Mouse (Mus musculus) bone marrow, adult 2 months (tissue): ENCODE results near the gene Rbm17. TPM values are rescaled to one million over a fixed set of nuclear protein-coding genes. Genes with fewer than 3 reads are reported as not detected.
"Not testable (repeated sequence)": the region's sequence is repeated elsewhere in the genome, so short reads cannot be mapped to it uniquely, and the experiment has no call there.

Source experiments
- H3K27ac ChIP-seq: fragments of 200-500 bp; 2 replicates; pipeline ENCODE4 v1.5.1; 2012; ENCODE audit warnings: low read depth, mild to moderate bottlenecking, control low read depth, inconsistent platforms, low read length; ENCODE audit not compliant: control insufficient read depth, poor library complexity, insufficient read depth
- H3K4me1 ChIP-seq: fragments of 200-500 bp; 2 replicates; pipeline ENCODE4 v1.6.1; 2011; ENCODE audit warnings: low read length; ENCODE audit not compliant: control insufficient read depth, insufficient read depth
- H3K4me3 ChIP-seq: fragments of 200-500 bp; replicated peaks from 2 replicates; pipeline ENCODE3; 2011; ENCODE audit warnings: mild to moderate bottlenecking, low read depth, low read length, control low read depth; ENCODE audit not compliant: control insufficient read depth
- CTCF ChIP-seq: fragments of 200-500 bp; IDR thresholded peaks from 2 replicates; pipeline ENCODE4 v1.5.1; 2011; ENCODE audit warnings: low read length, control low read depth; ENCODE audit not compliant: control insufficient read depth, insufficient read depth
- POLR2A ChIP-seq: fragments of 200-500 bp; IDR thresholded peaks from 2 replicates; pipeline ENCODE4 v1.6.1; 2011; ENCODE audit warnings: low read depth, mild to moderate bottlenecking, control low read depth, low read length, borderline replicate concordance; ENCODE audit not compliant: control insufficient read depth
- WGBS: fragments of 180-500 bp; shearing (Covaris S2); methylation state at CpG from one replicate; pipeline ENCODE4 v1.1.7; 2018; 5-methylcytosine and 5-hydroxymethylcytosine counted together
- polyA plus RNA-seq: library from polyadenylated mRNA; stranded (reverse); fragments of >200 nt; gene quantifications from 2 replicates; pipeline ENCODE4 v1.2.4, GENCODE M21; 2011; ENCODE audit warnings: low replicate concordance; ENCODE audit not compliant: missing spikeins, insufficient read depth, insufficient read length

Gene Rbm17
- polyA plus RNA-seq, 1 experiment: 240 TPM

DNA sequence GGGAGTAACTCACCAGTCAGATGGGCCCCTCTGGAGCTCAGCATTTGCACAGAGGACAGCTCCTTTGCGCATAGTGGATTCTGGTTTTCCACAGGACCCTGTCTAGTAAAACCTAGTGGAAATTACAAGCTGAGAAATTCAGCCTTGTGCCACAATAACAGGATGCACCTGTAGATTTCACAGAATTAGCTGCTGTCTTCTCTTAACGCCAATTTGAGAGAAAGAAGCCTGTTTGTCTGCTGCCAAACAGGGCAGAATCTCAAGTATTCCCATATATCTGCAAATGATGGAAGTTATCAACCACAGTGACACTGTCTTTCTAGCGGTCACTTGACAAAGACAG is 32.2 kb upstream of the Rbm17 start:
- WGBS: 51% methylated on average over 3 of the region's 3 CpGs
- H3K4me3 ChIP-seq: no peak overlapping the region
- peaks cover 6% of the 10 kb centered on the region; the same call in 1 of the 2 replicates for H3K4me1 ChIP-seq
- H3K27ac ChIP-seq: peak overlapping the region; percentile 85; the same call in 1 of the 2 replicates
- TF ChIP-seq POLR2A (no peak), CTCF (no peak)

DNA sequence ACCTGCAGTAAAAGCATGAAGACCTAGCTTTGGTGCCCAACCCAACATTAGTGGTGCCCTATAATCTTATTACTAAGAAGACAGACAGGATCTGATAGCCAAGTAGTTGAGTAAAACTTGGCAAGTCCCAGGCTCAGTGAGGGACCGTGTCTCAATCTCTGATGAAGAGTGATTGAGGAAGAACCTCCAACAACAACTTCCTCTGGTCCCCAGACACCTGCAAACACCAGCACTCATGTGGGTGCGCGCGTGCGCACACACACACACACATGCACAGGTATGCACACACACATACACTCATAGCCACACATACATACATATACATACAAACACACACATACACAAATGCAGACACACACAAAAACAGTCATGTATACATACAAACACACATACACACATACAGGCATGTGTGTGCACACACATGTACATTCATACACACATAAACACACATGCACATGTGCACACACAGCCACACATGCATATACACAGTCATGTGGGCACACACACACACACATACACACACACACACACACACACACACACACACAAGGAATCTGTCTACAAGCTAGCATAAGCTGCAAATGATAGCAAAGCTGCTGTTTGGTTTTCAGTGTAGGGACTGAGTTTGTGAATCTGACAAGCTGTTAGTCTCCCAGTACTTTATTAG is 31.7 kb upstream of the Rbm17 start:
- WGBS: 63% methylated on average over 5 of the region's 5 CpGs
- H3K4me3 ChIP-seq: no peak overlapping the region
- TF ChIP-seq POLR2A: no peak
- TF ChIP-seq CTCF: no peak
- peaks cover 6% of the 10 kb centered on the region; the same call in 1 of the 2 replicates for H3K4me1 ChIP-seq
- H3K27ac ChIP-seq: peak overlapping the region; percentile 85; the same call in 1 of the 2 replicates

GRCm38 (mm10) chr2:11635035-11635434 is 31.1 kb upstream of the Rbm17 start:
- 81% methylated on average over 6 of the region's 6 CpGs for WGBS
- H3K4me1 ChIP-seq: peaks cover 6% of the 10 kb centered on the region; the same call in 1 of the 2 replicates
- peak overlapping the region; percentile 85; the same call in 1 of the 2 replicates for H3K27ac ChIP-seq
- no peak overlapping the region for H3K4me3 ChIP-seq
- TF ChIP-seq POLR2A: no peak
- TF ChIP-seq CTCF: no peak

- no peak for TF ChIP-seq POLR2A
- no peak for TF ChIP-seq CTCF
- no peak within 1 kb of the TSS for H3K4me3 ChIP-seq
- peaks cover 2% of the 10 kb centered on the region for H3K4me1 ChIP-seq
- 89% methylated on average over 5 of the region's 5 CpGs for WGBS
- no peak within 1 kb of the TSS for H3K27ac ChIP-seq
Observed at GRCm38 (mm10) chr2:11625890-11626289, 21.9 kb upstream of the Rbm17 start, which contains the start of gene Gm17490. Gm17490 (minus strand) TSS chr2:11626264.

- H3K4me1 ChIP-seq: no peaks in the 10 kb centered on the region; the same call in none of the 2 replicates
- no peak overlapping the region for H3K27ac ChIP-seq
- H3K4me3 ChIP-seq: no peak overlapping the region
- TF ChIP-seq POLR2A: no peak
- no peak for TF ChIP-seq CTCF
- 83% methylated on average over 2 of the region's 2 CpGs for WGBS
Observed at GRCm38 (mm10) chr2:11623726-11624125, 19.8 kb upstream of the Rbm17 start.

- 73% methylated on average over 8 of the region's 8 CpGs for WGBS
- Histone ChIP-seq H3K4me3 (no peak overlapping the region), H3K27ac (peak overlapping the region; percentile 6; the same call in 1 of the 2 replicates), H3K4me1 (no peaks in the 10 kb centered on the region; the same call in none of the 2 replicates)
- TF ChIP-seq POLR2A: no peak
- no peak for TF ChIP-seq CTCF
Observed at GRCm38 (mm10) chr2:11623173-11623572, 19.2 kb upstream of the Rbm17 start.

DNA sequence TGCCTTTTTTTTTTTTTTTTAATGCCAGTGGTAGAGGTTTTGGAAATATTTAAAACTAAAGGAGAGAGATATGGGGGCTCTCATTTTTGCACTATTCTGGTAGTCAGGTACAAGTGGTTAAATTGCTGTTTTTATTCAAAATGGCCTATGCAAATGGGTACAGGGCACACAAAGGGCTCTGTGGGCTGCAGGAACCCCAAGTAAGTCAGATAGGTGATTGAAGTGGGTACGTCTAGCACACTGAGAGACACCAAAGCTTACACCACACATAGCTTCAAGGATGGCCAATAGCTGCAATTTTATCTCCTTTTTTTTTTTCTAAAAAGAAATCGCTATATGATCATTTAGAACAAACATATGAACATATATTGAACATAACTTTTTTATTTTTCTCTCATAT is 15.6 kb upstream of the Rbm17 start:
- H3K4me1 ChIP-seq: no peaks in the 10 kb centered on the region; the same call in 1 of the 2 replicates
- TF ChIP-seq POLR2A: no peak
- no peak for TF ChIP-seq CTCF
- 75% methylated on average over 2 of the region's 2 CpGs for WGBS
- H3K27ac ChIP-seq: no peak overlapping the region
- H3K4me3 ChIP-seq: no peak overlapping the region

- WGBS: 83% methylated on average over 9 of the region's 9 CpGs
- no peak for TF ChIP-seq POLR2A
- no peak for TF ChIP-seq CTCF
- no peak overlapping the region for H3K4me3 ChIP-seq
- H3K27ac ChIP-seq: no peak overlapping the region
- no peaks in the 10 kb centered on the region for H3K4me1 ChIP-seq
Observed at GRCm38 (mm10) chr2:11616846-11617245, 12.9 kb upstream of the Rbm17 start.

DNA sequence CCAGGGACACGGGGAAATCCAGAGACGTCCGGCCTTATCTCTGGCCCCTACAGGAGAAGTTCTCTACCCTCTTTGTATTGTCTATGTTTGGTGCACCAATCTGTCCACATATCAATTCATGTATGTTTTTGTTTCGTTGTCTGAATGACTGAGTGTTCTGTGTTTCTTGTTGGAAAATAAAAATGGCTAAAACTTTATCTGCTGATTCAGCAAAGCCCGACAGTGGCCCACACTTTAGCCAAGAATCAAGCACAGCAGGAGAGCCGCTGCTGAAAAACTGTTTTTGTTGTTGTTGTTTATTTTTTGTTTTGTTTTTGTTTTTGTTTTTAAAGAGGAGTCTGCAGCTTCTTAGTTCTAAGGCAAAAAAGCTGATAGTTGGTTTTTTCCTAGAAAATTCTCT is 9.0 kb upstream of the Rbm17 start:
- not testable (repeated sequence) for H3K4me3 ChIP-seq, H3K4me1 ChIP-seq, H3K27ac ChIP-seq
- whole genome bisulfite sequencing: 86% methylated on average over 6 of the region's 6 CpGs

DNA sequence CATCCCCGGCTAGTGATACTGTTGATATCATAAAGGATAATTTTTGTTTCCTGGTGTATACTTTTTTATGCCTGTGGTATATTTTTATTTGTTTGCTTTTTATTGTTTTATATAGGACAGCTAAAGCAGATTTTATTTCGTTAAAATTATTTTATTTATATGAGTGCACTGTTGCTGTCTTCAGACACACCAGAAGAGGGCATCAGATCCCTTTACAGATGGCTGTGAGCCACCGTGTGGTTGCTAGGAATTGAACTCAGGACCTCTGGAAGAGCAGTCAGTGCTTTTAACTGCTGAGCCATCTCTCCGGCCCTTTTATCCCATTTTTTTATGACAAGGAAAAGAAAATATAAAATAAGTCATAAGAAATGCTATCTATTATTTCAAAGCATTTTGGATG is 2.8 kb upstream of the Rbm17 start:
- H3K4me3 ChIP-seq, H3K4me1 ChIP-seq, H3K27ac ChIP-seq: not testable (repeated sequence)
- WGBS: 69% methylated on average over 4 of the region's 4 CpGs
